Mouse (Mus musculus) liver, embryonic 15.5 days (tissue): ENCODE data around the gene Ppa1. TPM values are rescaled to one million over a fixed set of nuclear protein-coding genes. Genes with fewer than 3 reads are reported as not detected.
A peak's percentile ranks its signal among the peaks of the same experiment; 100 is the strongest.

Source experiments
- ATAC-seq: fragments of 200-750 bp; cut with Nextera tagmentation; 2 replicates; pipeline ENCODE4 v1.8.0; 2017; ENCODE audit warnings: moderate number of reproducible peaks, mild to moderate bottlenecking, moderate library complexity; ENCODE audit not compliant: insufficient read depth
- H3K27ac ChIP-seq: fragments of 300-500 bp; sonication (generic); replicated peaks from 2 replicates; pipeline ENCODE4 v1.5.1; 2015; ENCODE audit warnings: mild to moderate bottlenecking, inconsistent platforms
- H3K27me3 ChIP-seq: fragments of 300-500 bp; sonication (generic); 2 replicates; pipeline ENCODE4 v1.6.1; 2015; ENCODE audit warnings: mild to moderate bottlenecking, inconsistent platforms
- H3K36me3 ChIP-seq: fragments of 300-500 bp; sonication (generic); replicated peaks from 2 replicates; pipeline ENCODE4 v1.6.1; 2015; ENCODE audit warnings: moderate library complexity, mild to moderate bottlenecking, inconsistent platforms
- H3K4me1 ChIP-seq: fragments of 300-500 bp; sonication (generic); replicated peaks from 2 replicates; pipeline ENCODE4 v1.6.1; 2015; ENCODE audit warnings: inconsistent platforms
- H3K4me2 ChIP-seq: fragments of 300-500 bp; sonication (generic); 2 replicates; pipeline ENCODE4 v1.6.1; 2015; ENCODE audit warnings: moderate library complexity, mild to moderate bottlenecking, inconsistent platforms
- H3K4me3 ChIP-seq: fragments of 300-500 bp; sonication (generic); replicated peaks from 2 replicates; pipeline ENCODE4 v1.5.1; 2015; ENCODE audit warnings: mild to moderate bottlenecking, inconsistent platforms
- H3K9ac ChIP-seq: fragments of 300-500 bp; sonication (generic); 2 replicates; pipeline ENCODE4 v1.6.1; 2015; ENCODE audit warnings: moderate library complexity, mild to moderate bottlenecking, inconsistent platforms
- H3K9me3 ChIP-seq: fragments of 300-500 bp; sonication (generic); replicated peaks from 2 replicates; pipeline ENCODE4 v1.6.1; 2016; ENCODE audit warnings: inconsistent platforms
- WGBS: fragments of 180-500 bp; shearing (Covaris S2); methylation state at CpG from one replicate; pipeline ENCODE4 v1.1.7; 2015; ENCODE audit warnings: mixed read lengths; ENCODE audit not compliant: insufficient replicate concordance; 5-methylcytosine and 5-hydroxymethylcytosine counted together
- polyA plus RNA-seq: library from polyadenylated mRNA; unstranded; fragments of >200 nt; fragmentation: Nextera tagmentation; extraction: Ambion mirVana; gene quantifications from 2 replicates; pipeline ENCODE4 v1.2.1, GENCODE M21; 2015

Ppa1 gene
- polyA plus RNA-seq, 1 experiment from 2014 or later = 92.6 TPM

- Histone ChIP-seq H3K27ac (no peak overlapping the region), H3K9me3 (no peaks in the 10 kb centered on the region), H3K27me3 (no peaks in the 10 kb centered on the region), H3K4me1 (peaks cover 29% of the 10 kb centered on the region), H3K9ac (peak overlapping the region; percentile 78; the same call in 1 of the 2 replicates), H3K4me2 (peak overlapping the region; percentile 98), H3K4me3 (peak overlapping the region; percentile 90), H3K36me3 (peaks cover 32% of the 10 kb centered on the region)
- no peak for ATAC-seq
- 73% methylated on average over 2 of the region's 2 CpGs for WGBS
Measured at GRCm38 (mm10) chr10:61697028-61697427, 48.7 kb downstream of the Ppa1 start.

DNA sequence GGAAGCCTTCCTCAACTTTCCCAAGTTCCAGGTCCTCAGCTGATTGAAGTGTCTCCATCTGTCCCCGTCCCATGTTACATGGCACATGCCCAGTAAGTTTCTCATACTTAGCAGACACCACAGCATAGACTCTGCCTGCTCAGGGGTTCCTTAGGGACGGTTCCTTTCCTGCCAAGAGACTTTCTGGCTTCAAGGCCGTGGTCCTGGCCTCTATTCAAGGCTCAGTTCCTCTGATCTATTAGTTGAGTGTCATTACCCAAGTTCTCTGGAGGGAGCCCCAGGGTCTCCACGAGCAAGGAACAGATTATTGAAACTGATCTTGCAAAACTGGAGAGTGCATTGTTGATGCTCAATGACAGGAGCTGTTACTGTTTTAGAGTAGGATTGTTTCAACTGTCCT lies 56.3 kb downstream of the Ppa1 start:
- no peak for ATAC-seq
- Histone ChIP-seq H3K4me1 (peaks cover 9% of the 10 kb centered on the region; the same call in 1 of the 2 replicates), H3K36me3 (peaks cover 24% of the 10 kb centered on the region; the same call in 1 of the 2 replicates), H3K4me3 (no peak overlapping the region), H3K27ac (no peak overlapping the region), H3K9me3 (no peaks in the 10 kb centered on the region), H3K27me3 (no peaks in the 10 kb centered on the region), H3K4me2 (no peak overlapping the region), H3K9ac (no peak overlapping the region)
- 63% methylated on average over 4 of the region's 4 CpGs for WGBS

DNA sequence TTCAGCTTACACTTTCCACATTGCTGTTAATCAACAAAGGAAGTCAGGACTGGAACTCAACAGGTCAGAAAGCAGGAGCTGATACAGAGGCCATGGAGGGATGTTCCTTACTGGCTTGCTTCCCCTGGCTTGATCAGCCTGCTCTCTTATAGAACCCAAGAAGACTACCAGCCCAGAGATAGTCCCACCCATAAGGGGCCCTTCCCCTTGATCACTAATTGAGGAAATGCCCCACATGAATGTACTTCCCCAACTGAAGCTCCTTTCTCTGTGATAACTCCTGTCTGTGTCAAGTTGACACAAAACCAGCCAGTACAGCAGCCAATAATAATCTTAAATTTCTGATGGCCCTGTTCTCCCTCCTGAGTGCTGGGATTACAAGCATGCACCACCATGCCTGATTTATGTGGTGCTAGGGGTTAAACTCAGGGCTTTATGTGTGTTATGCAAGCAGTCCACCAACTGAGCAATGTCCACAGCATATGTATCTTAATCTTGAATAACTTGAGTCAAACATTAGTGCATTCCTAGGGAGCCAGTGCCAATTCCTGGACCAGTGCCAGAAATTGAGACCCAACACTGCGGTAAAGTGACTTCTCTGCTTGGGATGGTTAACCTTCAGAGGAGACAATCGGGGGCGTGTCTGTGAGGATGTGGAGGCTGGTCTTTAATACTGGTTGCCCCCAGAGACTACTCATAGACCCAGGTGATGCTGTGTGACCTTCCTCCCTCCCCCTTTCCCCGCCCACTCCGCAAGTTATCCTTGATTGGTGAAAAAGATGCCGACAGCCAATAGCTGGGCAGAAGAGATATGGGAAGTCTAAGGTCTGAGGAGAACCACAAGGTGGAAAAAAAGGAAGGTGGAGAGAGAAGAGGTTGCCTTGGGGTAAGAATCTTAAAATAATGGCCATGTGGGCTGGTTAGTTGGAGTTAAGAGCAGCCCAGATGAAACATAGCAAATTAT lies 58.3 kb downstream of the Ppa1 start:
- Histone ChIP-seq H3K27me3 (peaks cover 5% of the 10 kb centered on the region; the same call in 1 of the 2 replicates), H3K4me1 (peaks cover 9% of the 10 kb centered on the region; the same call in 1 of the 2 replicates), H3K36me3 (peaks cover 13% of the 10 kb centered on the region; the same call in 1 of the 2 replicates), H3K9me3 (no peaks in the 10 kb centered on the region), H3K9ac (no peak overlapping the region), H3K4me3 (no peak overlapping the region), H3K27ac (no peak overlapping the region), H3K4me2 (no peak overlapping the region)
- ATAC-seq = no peak
- 59% methylated on average over 6 of the region's 6 CpGs for WGBS

DNA sequence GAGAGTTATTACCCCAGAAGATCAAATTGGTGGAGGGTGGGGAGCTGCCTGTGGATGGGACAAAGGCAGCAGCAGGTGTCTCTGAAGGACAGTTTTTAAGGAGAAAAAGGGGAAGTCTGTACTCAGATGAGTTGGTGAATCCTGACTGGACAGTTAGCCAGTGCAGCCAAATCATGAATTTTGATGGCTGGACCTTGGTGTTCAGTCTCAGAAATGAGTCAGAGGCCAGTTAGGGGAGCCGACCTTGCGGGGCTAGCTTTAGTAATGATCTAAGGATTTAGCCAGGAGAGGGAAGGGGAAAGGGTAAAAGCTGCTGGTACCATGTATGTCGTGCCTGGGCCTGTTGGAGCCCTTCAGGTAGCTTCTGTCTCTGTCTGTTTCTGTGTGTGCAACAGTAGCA lies 65.2 kb downstream of the Ppa1 start:
- no peaks in the 10 kb centered on the region for H3K36me3 ChIP-seq
- no peak overlapping the region for H3K27ac ChIP-seq
- no peak overlapping the region for H3K4me3 ChIP-seq
- H3K9ac ChIP-seq = no peak overlapping the region
- no peak overlapping the region for H3K4me2 ChIP-seq
- no peaks in the 10 kb centered on the region for H3K9me3 ChIP-seq
- no peak for ATAC-seq
- 61% methylated on average over 3 of the region's 3 CpGs for WGBS
- peaks cover 32% of the 10 kb centered on the region for H3K4me1 ChIP-seq
- peaks cover 5% of the 10 kb centered on the region; the same call in 1 of the 2 replicates for H3K27me3 ChIP-seq

DNA sequence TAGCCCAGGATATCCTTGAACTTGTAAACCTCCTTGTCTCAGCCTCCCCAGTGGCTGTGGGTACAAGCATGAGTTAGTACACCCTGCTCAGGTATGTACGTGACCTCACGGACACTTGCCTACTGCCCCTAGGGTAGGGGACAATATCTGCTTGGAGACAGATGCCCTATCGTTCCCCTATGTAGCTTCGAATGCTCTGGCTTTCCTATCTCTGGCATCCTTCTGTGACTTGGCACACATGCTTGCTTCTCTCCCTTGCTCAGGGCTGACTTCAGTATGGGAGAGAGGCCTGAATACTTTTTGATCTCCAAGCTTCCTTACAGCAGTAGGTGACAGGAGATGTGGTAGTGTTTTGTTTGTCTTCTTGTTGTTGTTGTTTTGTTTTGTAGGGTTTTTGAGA lies 65.8 kb downstream of the Ppa1 start:
- whole genome bisulfite sequencing = 48% methylated on average over 4 of the region's 4 CpGs
- Histone ChIP-seq H3K4me2 (no peak overlapping the region), H3K9me3 (no peaks in the 10 kb centered on the region), H3K36me3 (no peaks in the 10 kb centered on the region), H3K27ac (no peak overlapping the region), H3K9ac (no peak overlapping the region), H3K4me3 (no peak overlapping the region), H3K27me3 (peaks cover 5% of the 10 kb centered on the region; the same call in 1 of the 2 replicates), H3K4me1 (peaks cover 32% of the 10 kb centered on the region)
- no peak for ATAC-seq

- peak; percentile 83 for ATAC-seq
- Histone ChIP-seq H3K9me3 (no peaks in the 10 kb centered on the region), H3K4me1 (peaks cover 32% of the 10 kb centered on the region), H3K36me3 (no peaks in the 10 kb centered on the region), H3K27me3 (peaks cover 5% of the 10 kb centered on the region; the same call in 1 of the 2 replicates), H3K27ac (no peak within 1 kb of the TSS), H3K4me3 (peak within 1 kb of the TSS; percentile 62), H3K9ac (peak within 1 kb of the TSS; percentile 47), H3K4me2 (peak within 1 kb of the TSS; percentile 84)
- 13% methylated on average over 34 of the region's 36 CpGs for WGBS
Measured at GRCm38 (mm10) chr10:61714771-61715461, 66.6 kb downstream of the Ppa1 start, which contains the start of gene Aifm2. Gene Aifm2 (plus strand): TSS chr10:61715263.

DNA sequence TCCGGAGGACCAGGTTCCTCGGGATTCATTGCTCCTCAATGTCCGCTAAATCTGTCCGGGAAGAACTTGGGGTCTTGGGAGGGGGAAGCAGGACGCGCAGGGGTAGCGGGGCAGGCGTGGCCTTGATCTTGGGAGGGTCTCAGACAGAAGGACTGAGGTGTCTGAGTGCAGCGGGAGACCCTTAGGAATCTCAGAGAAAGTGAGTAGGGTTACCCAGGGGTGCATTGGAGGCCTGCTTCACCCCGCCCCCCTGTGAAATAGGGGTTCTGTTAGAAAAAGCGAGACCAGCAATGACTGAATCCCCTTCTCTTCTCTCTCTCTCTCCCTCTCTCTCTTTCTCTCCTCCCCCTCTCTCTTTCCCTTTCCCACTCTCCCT lies 67.1 kb downstream of the Ppa1 start:
- 3% methylated on average over 11 of the region's 11 CpGs for WGBS
- peak; percentile 35 for ATAC-seq
- H3K36me3 ChIP-seq = no peaks in the 10 kb centered on the region
- H3K9ac ChIP-seq = peak overlapping the region; percentile 47
- H3K4me2 ChIP-seq = peak overlapping the region; percentile 84
- peaks cover 32% of the 10 kb centered on the region for H3K4me1 ChIP-seq
- H3K27ac ChIP-seq = no peak overlapping the region
- H3K4me3 ChIP-seq = peak overlapping the region; percentile 62
- H3K9me3 ChIP-seq = no peaks in the 10 kb centered on the region
- H3K27me3 ChIP-seq = peaks cover 5% of the 10 kb centered on the region; the same call in 1 of the 2 replicates

- Histone ChIP-seq H3K4me3 (peak overlapping the region; percentile 62; the same call in 1 of the 2 replicates), H3K4me1 (peaks cover 32% of the 10 kb centered on the region), H3K9ac (no peak overlapping the region), H3K4me2 (peak overlapping the region; percentile 84), H3K27ac (no peak overlapping the region), H3K9me3 (no peaks in the 10 kb centered on the region), H3K36me3 (no peaks in the 10 kb centered on the region), H3K27me3 (no peaks in the 10 kb centered on the region)
- ATAC-seq = no peak
- 57% methylated on average over 7 of the region's 7 CpGs for WGBS
Measured at GRCm38 (mm10) chr10:61715996-61716864, 67.9 kb downstream of the Ppa1 start.

DNA sequence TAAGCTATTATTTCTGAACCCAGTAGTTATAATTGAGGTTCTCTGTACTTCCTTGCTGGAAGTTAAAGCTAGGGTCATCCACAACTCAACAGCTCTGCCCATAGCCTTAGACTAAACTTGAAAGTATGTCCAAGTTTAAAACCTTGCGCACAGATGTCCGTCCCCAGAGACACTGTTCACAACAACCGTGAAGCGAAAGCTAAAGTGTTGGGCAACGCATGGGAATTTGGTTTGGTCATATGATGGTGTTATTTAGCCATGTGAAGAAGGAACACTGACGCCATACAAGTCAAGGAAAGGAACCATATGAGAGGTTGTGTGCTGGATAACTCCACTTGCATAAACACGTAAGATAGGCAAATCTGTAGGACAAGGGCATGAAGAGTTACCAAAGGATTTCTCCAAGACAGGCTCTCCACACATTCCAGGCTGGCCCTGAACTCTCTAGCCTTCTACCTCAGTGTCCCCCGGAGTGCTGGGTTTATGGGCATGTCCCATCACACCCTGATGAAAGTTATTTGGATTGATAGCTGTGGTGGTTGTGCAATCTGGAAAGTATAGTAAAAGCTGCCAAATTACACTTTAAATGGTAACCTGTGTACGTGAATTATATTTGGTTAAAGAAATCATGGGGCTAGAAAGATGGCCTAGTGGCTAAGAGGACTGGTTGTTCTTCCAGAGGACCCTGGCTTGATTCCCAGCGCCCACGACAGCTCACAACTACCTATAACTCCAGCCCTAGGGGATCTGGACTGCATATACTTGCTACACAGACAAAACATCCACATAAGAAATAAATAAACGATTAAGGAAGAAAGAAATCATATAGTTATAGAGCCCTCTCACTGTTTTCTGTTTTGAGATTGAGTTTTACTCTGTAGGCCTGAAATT lies 69.3 kb downstream of the Ppa1 start:
- no peak for ATAC-seq
- H3K27ac ChIP-seq = no peak overlapping the region
- H3K4me2 ChIP-seq = no peak overlapping the region
- no peaks in the 10 kb centered on the region for H3K27me3 ChIP-seq
- 72% methylated on average over 12 of the region's 12 CpGs for WGBS
- no peaks in the 10 kb centered on the region for H3K9me3 ChIP-seq
- H3K9ac ChIP-seq = no peak overlapping the region
- no peak overlapping the region for H3K4me3 ChIP-seq
- H3K4me1 ChIP-seq = peaks cover 32% of the 10 kb centered on the region
- no peaks in the 10 kb centered on the region for H3K36me3 ChIP-seq

DNA sequence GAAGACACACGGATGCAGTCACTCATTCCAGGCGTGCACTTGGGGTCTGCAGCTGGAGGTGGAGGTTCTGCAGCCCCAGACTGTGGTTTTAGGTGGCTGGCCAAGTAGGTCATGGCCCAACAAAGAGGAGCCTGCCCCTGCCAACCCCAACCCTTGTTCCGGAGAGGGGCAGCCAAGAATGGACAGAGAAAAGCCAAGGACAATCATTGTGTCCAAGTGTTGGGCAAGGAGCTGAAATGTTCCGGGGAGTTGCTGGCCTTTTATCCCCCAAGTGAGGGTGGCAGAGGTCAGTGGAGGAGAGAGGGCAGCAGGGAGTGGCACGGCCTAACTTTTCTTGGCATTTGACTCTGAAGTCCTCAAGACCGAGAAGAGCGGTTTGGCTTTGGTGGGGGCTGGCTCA lies 72.0 kb downstream of the Ppa1 start:
- no peak overlapping the region for H3K4me2 ChIP-seq
- ATAC-seq = no peak
- H3K4me1 ChIP-seq = peaks cover 17% of the 10 kb centered on the region
- no peaks in the 10 kb centered on the region for H3K9me3 ChIP-seq
- H3K27ac ChIP-seq = no peak overlapping the region
- H3K36me3 ChIP-seq = no peaks in the 10 kb centered on the region
- no peaks in the 10 kb centered on the region for H3K27me3 ChIP-seq
- WGBS = 73% methylated on average over 7 of the region's 7 CpGs
- H3K9ac ChIP-seq = no peak overlapping the region
- no peak overlapping the region for H3K4me3 ChIP-seq
